Mouse (Mus musculus) spleen, postnatal 4 days (tissue): ENCODE results near the gene Tmem33.
A peak's percentile ranks its signal among the peaks of the same experiment; 100 is the strongest.

Experiments
- DNase-seq, 2 experiments: peaks; one replicate each; pipeline ENCODE4 v3.0.0; 2022; ENCODE audit warnings: low spot score in 2 of 2

The Tmem33 gene

DNA sequence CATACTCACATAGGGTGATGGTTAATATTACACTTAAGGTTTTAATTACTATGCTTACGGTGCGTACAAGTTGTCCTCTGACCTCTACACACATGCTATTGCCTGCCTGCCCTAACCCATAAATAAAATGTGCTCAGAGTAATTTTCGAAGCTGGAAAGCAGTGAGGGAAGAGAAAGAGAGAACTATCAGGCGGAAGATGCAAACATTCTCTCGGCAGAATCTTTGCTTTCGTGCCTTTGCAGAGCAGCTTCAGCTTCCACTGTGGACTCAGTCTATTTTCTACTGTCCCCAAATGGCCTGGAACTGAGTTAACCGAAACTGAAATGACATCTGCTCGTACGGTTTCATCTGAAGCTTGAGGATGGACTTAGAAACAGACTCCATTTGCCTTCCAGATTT is 1.9 kb upstream of the Tmem33 start:
- DNase-seq = no peak

DNA sequence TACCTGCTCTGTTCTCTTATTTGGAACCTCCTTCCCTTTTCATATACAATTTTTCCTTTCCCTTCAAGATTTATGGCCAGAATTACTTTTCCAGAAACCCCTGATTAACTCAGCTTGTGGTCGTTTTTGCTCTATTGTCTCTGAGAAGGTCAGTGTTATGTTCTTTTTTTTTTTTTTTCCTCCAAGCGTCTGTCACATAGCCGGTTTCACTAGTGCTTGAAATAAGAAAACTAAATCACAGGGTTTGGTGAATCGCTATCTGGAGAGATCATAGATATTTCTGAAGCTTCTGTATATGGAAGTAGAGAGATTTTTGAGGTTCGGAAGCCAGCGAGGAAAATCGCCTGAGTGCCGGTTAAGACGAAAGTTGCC is 220 bp upstream of the Tmem33 start:
- no peak for DNase-seq

DNA sequence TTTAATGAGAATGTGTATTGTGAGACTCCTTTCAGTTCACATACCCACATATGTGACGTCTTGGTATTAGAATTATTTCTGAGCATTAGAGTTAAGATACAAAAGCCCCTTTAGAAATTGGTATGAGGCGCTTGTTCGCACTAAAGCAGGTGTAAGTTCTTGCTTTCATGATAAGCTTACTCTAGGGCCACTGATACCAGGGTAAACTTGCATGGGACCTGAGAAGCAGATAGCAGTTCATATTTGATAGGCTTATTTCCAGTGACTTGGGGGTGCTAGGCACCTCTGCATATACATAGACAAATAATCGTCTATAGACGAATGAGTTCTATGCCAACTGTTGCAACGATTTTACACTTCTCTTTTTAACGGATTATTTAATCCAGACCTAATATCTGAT is 2.6 kb downstream of the Tmem33 start:
- DNase-seq = no peak

DNA sequence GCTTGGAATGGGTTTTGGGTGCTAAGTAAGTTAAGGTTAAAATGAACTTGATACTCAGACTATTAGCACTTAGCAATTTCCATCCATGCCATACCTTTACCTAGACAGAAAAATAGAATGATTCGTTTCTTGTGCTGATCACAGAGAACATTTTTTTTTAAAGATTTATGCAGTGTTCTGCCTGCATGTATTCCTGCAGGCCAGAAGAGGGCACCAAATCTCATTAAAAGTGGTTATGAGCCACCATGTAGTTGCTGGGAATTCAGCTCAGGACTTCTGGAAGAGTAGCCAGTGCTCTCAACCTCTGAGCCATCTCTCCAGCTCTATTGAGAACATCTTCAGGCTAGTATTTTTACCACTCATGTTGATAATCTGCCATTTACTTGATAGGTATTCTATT is 5.7 kb downstream of the Tmem33 start:
- DNase-seq = no peak

DNA sequence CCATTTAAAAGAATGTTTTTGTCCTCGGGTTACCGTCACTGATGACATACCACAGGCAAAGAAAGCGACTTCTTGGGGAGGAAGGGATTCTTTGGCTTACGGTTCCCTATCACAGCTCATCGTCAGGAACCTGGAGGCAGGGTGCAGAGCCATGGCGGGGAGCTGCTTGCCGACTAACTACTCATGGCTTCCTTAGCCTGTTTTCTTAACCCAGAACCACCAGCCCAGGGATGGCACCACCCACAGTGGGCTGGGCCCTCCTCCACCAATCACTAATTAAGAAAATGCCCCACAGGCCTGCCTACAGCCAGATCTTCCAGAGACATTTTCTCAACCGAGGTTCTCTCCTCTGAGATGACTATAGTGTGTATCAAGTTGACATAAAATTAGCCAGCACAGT is 8.9 kb downstream of the Tmem33 start:
- no peak for DNase-seq

DNA sequence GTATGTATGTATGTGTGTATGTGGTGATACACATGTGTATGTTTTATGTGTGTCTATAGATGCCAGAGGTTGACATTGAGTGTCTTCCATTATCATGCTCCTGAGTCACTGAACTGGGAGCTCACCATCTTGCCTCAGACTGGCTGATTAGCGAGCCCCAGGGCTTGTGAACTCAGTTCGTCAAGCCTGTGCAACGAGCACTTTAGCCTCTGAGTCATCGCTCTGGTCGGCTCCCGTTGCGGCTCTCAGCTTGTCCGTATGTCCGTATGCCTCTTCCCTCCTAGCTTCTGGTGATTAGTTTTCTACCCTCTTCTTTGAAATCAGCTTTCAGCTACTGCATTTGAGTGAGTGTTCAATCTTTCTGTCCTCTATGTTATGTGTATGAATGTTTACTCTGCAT is 19.0 kb downstream of the Tmem33 start:
- DNase-seq = no peak

DNA sequence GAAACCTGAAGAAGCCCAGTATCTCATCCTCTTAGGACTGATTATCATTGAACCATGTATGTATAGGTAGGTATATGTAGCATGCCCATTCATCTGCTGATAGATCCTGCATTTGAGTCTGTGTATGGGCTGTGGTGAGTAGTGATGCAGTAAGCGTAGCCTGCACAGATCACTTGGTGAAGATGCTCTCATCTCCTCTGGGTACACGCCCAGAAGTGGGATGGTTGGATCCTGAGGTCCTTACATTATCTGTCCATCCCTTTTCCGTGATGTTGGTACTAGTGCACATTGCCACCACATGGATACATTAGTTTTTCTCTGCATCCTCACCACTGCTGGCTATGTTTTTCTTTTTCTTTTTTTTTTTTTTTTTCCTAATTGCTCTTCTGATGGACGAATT is 19.5 kb downstream of the Tmem33 start:
- DNase-seq = no peak

DNA sequence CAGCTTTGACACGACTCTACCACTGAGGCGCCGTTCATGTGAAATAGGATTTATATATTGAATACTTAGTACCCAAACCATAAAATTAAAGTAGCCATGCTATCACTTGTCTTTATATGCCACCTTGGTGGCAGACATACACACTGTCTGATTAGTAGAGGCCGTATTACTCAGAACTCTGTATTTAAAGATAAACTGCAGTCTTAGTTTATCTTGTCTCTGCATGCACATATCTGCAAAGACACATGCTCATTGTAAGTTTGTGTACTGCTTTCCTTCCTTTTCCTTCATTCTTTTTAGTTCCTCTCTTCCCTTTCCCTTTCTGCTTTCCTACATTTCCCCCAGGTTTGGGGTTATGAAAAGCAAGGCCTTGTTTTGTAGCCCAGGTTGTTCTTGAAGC is 20.0 kb downstream of the Tmem33 start:
- DNase-seq = no peak

DNA sequence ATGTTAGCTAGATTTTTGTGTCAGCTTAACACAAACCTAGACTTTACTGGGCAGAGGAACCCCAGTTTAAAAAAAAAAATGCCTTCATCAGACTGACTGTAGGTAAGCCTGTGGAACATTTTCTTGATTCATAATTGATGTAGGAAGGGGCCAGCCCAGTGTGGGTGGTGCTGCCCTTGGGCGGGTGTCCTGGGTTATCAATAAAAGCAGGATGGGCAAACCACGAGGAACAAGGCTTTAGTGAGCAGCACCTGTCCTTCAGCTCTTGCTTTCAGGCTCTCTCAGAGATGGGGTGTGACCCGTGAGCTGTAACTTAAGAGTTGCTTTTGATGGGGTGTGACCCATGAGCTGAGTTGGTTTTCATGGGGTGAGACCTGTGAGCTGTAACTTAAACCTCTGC is 34.7 kb downstream of the Tmem33 start:
- peak in 1 of 2 experiments; percentile 55 for DNase-seq

DNA sequence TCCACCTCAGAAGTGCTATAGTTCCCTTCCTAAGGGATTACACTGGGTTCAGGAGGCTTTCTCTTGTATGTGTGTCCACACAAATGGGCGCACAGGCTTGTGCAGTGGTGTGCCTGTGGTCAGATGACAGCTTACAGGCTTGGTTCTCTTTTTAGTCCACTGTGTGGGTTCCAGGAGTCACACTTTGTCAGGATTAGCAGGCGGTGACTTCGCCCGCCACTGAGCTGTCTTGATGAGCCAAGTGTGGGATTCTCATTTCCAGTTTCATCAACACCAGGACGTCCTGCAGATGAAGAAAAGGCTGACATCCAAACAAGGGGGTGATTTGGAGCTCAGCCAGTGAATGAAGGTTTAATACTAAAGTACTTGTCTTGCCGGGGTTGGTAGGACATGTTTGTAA is 35.3 kb downstream of the Tmem33 start:
- no peak for DNase-seq

DNA sequence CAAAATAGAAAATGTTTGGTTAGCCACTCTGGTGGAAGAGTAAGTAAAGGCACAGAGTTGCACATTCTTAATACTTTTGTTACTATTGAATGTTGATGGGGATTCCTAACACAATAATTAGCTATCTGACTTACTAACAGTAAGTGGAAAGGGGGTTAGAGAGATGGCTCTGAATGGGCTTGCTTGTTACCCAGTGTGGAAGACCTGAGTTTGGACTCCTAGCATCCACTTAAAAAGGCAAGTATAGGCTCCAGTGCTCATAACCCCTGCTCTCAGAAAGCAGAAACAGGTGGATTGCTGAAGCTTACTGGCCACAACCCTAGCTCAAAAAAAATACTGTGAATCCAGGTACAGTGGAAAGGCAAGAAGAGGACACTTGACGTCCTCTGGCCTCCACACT is 35.8 kb downstream of the Tmem33 start:
- no peak for DNase-seq

DNA sequence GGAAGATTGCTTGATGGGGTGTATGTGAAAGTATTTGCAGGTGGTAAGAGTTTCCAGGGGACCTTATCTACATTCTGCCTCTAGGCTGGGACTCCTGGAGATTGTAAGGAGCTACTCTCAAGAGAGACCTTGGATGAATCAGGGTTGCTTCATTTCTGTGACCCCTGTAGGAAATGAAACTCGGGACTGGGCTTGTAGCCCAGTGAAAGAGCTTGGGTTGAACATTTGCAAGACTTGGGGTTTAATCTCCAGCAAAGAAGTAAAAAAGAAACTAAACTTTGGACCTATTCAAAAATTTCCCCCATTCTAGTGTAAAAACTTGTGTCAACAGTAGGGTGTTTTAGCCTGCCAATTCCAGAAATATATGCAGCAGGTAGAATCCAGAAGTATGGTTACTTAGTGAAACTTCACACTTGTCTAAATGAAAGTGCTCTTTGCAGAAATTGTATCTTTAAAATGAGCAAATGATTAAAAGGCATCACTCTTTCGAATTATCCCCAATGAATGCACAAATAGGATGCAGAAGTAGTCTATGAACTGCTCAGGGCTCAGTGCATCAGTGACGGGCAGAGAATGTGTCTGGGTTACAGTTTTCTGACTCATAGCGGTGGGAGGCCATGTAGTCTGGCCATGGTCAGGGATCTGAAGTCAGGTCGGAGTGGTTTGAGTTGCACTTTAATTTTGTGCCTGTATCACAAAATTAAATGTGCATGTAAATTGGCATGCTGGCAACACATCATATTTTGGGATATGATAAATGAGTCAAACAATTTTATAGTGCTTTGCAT is 36.9 kb downstream of the Tmem33 start:
- no peak for DNase-seq

DNA sequence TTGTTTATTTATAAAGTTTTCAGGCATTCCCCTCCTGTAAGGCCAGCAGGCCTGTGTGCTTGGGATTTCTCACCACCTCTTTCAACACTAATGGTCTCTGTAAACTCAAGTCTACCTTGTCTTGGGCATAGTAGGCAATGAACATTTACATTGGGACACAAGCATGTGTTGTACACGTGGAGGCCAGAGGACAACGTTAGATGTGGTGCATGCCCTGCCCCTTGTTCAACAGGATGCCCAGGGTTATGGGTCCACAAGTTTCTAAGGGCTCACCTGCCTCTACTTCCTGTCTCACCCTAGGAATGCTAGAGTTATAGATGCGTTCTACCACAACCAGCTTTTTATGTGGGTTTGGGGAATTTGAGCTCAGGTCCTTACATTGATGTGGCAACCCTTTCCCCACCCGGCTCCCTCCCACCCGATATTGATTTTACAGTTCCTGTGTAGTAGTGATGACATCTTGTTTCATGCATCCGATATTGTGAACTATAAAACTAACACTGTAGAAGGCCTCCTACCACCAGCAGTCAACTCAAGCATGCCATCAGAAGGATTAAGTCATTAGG is 39.6 kb downstream of the Tmem33 start:
- no peak for DNase-seq

DNA sequence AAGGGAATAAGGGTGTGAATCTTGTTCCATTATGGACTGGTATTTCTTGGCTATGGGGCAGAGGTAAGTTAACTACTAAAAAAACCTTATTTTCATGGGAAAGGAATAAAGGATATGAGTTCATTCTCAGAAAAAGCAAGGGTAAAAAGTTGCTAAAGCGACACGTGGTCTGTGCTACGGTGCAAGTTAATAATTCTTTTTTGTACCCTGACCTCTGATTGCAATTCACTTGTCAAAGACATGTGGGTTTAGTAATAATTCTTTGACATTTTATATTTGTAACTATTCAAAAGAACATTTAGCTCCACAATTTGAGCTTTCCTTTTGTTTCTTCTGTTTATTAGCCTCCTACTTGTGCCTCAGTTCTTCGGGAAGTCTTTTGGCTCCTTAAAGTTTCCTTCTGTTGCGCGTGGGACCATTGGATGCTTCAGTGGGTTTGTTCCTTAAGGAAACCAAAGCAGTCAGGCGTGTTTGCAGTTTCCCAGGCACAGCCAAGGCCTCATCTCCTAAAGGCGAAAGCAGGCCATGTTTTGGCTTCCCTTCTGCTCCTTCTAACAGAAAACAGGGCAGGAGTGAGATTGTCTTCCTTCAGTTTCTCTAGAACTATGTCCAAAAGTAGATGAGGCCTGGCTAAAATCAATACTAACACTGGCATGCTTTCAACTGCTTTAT is 40.7 kb downstream of the Tmem33 start:
- DNase-seq = peak in 1 of 2 experiments; percentile 48

DNA sequence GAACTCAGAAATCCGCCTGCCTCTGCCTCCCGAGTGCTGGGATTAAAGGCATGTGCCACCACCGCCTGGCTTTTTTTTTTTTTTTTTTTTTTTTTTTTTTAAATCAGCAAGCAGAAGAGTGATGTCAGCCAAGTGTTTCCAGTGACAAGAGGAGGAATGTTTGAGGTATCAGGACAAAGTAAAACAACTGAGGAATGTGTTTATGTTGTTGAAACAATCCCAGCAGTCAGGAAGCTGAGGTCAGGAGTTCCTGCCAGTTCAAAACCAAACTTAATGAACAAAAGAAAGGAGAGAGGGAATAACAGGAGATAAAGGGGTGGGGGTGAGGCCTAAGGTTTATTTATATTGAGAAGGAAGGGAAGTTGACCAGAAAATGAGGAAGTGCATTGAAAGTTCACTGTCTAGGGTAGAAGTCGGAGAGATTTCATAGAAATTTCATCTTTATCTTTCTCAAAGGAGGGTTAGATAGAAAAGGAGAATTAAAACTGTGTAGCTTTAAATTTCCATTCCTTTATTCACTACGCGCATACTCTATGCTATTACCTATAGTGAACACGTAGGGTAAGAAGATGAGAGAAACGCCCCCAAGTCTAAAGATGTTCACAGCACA is 41.5 kb downstream of the Tmem33 start:
- DNase-seq = peak in 1 of 2 experiments; percentile 41

DNA sequence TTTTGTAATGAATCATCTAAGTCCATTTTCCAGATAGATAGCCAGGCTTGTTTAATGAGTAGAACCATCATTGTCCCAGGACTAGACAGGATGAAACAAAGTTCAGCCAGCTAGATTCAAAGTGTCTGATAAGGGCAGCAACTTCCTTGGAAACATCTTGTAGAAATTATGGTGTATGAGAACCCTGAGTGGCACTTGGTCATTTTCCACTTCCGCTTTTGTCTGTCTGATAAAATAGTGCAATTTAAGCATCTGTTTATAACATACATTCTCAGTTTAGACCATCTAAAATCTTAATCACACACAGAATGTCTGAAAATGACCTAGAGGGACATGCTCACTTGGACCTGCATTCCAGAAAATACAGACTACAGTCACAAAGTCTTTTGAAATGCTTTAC is 43.5 kb downstream of the Tmem33 start:
- DNase-seq = no peak

DNA sequence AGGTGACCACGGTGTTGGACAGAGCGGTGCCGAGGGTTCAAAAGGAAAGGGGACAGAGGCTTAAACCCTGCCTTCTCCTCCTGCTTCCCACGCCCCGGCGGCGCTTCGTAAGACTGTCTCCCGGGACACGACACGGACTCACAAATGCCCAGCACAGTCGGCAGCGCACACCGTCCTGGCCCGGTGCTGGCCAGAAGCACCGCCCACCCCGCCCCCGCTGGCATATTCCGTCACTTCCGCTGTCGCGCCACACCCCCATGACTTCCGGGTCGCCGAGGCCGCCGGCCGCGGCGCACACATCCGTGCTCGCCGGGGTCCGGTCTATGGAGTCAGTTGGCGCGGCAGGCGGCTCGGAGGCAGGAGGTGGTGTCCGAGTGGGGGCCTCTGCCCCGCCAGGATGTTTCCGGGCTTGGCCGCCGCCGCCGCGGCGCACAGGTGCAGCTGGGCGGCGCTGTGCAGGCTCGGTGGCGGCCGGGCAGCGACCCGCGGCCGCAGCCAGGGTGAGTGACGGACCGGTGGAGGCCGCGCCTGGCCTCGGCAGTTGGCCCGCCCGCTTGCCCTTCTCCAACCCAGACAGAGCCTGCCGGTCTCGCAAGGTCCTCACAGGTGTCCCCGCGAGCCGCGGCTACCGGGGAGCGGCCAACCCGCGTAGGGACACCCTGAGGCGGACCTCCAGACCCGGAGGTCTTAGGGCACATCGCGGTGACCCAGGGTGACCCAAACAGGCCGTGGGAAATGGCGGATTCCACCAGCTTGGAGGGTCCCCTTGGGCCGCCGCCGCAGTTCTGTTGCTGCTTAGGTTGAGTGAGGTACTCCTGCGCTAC is 46.5 kb downstream of the Tmem33 start, which contains the start of gene Slc30a9:
Slc30a9 (plus strand) TSS at position 258 of the 824 bp plus-strand sequence.
- peak; percentile 94 to 97 for DNase-seq

DNA sequence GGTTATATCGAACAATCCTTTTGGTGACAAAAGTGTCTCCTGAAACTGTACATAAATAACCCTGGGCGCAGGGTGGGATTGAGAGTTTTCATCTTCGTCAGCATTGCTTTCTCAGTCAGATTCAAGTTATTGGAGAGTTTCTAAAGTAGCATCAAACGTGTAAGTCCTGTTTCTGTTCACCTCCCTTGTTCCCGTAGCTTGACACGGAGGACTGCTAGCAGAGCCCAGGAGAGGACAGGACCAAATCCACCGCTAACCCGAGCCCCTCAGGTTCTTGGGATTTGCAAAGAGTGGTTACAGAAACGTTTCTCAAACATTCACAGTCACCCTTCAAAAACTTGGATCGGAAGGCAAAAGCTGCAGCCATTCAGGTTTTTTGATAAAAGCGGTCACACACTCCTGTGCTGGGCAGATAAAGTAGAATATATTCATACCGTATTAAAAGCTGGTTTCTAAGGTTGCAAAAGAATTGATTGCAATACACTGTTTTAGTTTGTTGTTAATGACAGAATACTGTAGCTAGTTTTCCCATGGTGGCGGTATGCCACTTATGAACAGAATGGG is 47.4 kb downstream of the Tmem33 start:
- peak; percentile 21 to 67 for DNase-seq

DNA sequence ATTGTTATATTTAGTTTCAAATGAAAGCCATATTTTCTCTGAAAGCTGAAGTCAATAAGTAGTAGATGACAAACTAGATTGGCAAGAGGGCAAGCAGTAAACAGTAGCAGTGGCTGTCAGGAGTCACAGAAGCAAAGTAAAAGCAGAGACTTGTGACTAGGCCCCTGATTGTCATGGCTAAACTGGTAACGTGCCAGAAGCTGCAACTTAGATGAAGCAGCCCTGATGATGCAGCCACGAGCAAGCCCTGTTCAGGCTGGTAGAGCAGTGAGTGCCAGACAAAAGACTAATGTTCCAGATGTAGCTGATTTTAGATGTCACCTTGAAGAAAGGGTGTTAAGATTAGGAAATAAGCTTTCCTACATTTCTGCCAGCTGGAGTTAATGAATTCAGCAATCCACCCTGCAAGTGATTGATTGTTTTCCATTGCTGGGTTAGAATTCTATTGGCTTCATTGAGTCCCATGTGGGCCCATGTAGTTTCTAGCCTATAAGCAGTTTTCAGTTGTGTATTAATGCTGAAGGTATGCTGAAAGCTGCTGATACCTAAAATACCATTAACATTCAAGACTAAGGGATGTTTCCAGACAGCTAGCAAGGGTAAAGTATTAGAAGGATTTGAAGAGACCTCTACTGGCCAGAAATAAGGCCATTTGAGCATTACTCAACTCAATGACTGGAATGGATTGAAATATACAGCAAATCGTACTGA is 51.6 kb downstream of the Tmem33 start:
- DNase-seq = peak in 1 of 2 experiments; percentile 35

DNA sequence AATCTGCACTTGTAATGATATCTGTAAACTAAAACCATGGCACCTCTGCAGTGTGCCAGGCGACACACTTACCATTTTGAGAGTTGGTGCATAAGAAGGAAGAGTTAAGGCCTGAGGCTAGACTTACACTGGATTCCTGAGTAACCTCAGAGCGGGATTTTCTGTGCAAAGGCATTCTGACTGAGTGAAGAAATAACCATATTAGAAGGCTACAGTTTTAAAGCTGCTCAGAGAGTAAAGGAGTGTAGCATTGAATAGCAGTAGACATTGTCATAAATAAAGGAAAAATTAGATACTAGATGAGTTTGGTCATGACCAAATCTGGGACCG is 52.1 kb downstream of the Tmem33 start:
- DNase-seq = peak in 1 of 2 experiments; percentile 27
